Mouse (Mus musculus): Measurements from ENCODE around the gene Kynu.

Gene Kynu

DNA sequence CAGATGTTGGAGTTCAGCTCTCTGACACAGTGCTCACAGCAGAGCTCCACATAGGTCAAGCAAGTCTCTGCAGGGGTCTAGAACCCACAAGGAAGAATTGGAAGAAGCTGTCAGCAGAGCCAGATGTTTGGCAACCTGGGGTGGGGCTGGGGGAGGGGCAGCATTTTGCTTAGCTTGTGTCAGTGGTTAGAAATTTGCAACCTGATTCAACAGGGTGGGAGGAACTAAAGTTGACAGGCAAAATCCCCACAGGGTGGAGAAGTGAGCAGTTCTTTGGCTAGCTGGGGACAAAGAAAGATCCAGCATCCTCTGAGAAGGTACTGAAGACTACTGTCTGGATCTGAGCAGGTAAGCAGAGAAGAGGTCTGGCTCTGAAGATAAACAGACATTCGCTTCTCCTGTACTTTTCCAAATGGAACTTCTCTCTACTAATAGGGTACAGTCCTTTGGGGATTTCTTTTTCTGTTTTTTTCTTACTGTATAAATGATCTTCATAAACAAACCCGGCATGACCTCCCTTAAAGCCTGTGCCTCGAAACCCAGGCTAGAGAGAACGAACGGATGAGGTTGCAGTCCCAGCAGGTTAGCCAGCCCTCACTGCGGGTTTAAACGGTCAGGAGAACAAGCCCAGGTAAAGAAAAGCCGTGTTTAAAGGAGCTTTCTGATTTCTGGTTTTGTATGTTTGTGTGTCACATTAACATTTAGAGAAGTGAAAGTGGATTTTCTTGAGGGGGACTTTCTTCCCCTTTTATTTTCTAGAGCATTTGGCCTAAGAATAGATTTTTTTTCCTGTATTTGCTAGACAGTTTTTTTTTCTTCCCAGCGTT, at the start of gene Kynu:
Gene Kynu, plus strand, starts transcription at position 268 of the 827 bp plus-strand sequence.
- DNase-seq: peak in 1 of 2 experiments; percentile 15

DNA sequence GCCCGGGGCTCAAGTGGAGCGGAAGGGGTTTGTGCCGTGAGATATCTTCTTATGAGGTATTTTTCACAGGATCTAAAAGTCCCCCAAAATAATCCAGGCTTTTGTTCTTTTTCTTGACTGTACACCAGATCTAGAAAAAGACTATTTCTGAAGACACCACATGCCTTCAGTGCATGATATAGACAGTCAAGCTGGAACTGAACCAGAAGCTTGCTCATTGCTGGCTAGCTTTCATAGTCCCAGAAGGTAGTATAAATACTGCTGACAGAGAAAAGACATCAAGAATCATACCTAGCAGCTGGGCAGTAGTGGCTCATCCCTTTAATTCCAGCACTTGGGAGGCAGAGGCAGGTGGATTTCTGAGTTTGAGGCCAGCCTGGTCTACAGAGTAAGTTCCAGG, 48.9 kb upstream of the Kynu start:
- no peak for DNase-seq

DNA sequence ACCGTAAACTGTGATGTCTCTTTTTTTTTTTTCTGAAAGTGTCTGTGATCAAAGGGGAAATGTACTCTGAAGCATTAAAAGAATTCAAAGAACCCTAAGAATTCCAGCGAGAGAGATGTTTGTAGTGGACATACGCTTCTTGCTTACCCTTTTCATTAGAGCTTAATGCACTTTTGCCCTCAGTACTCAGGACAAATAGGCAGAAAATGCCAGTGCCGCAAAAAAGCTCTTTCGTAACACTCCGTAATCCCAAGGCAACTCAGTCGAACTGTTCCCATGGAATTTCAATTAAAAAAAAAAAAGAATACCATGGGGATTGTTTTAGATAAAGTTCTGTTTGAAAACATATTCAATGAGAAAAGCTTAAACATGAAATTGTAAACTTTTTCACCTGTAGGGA, 41.3 kb upstream of the Kynu start:
- DNase-seq: no peak

DNA sequence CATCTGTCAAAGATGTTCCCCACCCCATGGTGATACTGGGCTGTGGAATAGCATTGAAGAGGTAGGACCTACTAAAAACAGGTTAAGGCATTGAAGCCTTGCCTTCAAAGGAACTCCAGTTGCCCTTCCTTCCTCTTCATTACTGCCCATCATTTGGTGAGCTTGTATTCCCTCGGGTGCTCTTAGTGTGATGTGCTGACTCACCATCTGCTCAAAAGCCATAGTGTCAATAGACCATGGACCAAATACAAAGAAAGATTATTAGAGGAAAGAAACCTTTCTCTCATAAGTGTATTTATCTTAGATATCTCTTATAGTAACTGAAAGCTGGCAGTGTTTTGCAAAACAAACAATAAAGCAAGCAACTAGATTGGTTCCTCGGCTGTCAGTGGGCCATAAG, 20.7 kb upstream of the Kynu start:
- no peak for DNase-seq

DNA sequence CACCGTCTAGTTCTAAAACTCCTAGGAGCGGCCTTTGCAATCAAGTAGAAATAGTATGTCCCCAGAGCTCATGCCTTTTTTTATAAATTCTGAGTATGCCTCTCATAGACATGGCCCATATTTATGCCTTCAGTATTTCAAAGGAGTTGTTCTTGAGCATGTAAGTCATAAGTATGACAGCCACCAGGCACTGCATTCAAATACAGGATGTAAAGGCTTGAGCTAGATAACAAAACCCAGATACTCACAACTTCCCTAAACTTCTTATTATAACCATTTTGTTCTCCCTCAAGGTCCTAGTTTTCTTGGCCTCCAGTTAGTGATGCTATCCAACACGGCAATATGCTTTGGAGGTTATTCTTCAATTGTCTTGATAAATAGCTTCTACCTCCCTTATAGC, 12.5 kb upstream of the Kynu start:
- no peak for DNase-seq

DNA sequence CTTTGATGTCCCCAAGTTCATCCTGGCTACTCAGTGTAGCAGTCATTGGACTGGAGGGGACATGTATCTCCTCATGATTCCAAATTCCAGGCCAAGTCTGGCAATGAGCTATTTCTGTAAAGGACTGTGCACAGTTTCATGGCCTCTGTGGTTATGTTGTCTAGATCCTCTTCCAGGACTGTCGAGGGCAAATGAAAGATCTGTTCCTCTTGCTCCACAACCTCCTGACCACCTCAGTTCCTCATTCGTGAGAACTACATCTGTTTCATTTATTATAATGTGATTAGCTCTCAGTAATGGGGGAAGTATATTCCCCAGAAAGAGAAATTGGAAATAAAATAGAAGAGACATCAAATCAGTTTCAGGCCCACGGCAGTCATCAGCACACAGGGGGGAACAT, 9.5 kb upstream of the Kynu start:
- DNase-seq: no peak

DNA sequence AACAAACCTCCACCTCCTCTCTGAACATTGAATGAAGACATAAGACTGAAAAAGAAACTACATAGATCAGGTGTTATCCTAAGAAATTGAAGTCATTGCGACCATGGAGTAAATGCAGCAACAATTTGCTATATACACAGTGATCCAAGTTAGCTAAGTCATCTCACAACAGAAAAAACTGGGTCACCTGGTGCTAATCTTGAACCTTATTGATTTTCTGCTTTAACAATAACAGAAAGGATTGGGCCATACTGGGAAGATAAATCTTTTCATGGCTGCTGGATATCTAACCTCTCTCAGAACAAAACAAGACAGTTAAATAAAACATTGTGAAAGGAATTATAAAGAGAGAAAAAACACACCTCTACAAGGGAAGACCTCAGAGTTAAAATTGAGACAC, 8.7 kb upstream of the Kynu start:
- no peak for DNase-seq

DNA sequence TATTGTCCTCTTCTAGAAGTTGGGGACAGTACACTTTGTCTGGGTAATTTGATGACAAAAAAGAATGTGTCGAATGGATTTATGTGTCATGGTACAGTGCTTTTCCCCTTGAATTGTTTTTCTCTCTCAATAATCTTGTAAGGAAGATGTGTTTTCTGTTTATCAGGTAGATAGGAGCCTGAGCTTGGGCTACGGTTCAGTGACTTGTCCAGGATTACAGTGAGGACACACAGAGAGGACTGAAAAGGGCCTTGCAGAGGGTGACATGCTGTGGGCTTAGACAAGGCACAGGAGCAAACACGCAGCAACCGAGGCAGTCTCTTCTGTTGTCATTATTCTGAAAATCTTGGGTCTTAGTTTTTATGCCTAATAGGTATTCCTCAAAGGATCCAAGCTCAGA, 913 bp upstream of the Kynu start:
- no peak for DNase-seq

DNA sequence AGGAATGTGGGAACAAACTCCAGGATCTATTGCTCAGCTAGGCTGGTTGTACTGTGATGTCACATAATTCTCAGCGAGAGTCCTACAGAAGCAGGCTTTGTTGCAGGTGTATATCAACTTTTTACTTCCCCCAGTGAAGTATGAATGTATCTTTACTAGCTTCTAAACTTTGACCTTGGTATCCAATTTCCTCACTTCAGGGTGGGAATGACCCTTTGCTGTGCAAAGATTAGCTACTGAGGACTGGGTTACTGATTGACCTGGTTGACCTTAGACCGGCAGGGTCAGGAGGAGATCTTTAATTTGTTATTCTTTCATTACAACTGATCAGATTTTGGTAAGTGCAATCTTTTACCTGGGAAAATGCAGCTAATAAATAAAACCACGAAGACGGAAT, 758 bp downstream of the Kynu start:
- no peak for DNase-seq

DNA sequence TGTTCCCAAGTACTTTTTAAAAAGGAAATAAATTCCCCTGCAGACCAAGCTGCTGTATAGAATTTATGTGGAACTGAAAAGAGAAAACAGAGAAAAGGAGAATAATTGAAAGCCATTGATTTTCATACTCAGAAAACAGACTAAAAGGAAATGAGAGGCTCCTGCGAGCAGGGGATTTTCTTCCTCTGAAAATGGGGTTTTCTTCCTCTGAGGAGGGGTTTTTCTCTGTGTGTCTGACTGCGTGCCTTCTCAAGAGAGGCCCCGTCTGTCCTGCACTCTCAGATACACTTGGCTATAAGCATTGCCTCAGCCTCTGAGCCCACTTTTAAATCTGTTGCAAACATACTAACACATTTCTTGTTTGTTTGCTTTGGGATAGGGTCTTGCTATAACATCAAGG, 1.9 kb downstream of the Kynu start:
- DNase-seq: no peak

DNA sequence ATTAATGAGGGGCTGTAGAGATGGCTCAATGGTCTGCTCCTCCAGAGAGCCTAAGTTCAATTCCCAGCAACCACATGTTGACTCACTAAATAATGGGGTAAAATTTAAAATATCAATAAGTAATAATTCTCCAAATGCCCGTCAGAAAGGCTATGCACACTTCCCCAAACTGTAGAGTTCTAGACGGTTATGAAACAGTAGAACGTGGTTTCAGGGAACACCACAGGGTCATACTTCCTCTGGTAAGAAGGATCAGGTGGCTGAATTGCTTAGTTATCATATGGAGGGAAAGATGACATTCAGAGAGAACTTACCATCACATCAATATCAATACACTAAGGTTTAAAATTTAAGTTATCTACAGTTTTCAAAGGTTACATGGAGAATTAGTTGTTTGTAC, 6.1 kb downstream of the Kynu start:
- no peak for DNase-seq

DNA sequence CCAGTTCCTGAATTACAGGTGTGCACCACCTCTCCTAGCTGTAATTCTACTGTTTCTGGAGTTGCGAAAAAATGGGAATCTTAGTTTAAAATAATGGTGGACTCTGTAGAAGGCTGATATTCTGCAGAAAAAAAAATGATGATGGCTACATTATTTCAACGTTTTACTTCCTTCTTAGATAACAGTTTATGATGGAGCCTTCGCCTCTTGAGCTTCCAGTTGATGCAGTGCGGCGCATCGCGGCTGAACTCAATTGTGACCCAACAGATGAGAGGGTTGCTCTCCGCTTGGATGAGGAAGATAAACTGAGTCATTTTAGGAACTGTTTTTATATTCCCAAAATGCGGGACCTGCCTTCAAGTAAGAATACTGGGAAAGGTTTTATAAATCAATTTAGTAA, 7.7 kb downstream of the Kynu start:
- no peak for DNase-seq

DNA sequence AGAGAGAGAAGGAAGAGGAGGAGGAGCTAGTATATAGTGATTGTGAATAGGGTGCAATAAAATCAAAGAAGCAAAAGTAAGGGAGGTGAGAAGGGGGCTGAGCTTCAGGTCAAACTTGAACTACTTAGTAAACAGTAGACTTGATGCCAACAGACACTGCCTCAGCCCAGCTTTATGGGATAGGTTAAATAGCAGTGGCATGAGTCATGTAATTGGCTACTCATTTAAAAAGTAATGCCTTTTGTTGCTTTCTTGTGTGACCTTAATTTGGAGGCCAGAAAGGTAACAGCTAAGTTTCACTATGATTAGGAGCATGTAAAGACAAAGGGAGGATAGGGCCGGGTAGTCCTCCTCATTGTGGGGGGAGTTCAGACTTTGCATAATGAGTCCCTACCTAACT, 13.3 kb downstream of the Kynu start:
- no peak for DNase-seq

DNA sequence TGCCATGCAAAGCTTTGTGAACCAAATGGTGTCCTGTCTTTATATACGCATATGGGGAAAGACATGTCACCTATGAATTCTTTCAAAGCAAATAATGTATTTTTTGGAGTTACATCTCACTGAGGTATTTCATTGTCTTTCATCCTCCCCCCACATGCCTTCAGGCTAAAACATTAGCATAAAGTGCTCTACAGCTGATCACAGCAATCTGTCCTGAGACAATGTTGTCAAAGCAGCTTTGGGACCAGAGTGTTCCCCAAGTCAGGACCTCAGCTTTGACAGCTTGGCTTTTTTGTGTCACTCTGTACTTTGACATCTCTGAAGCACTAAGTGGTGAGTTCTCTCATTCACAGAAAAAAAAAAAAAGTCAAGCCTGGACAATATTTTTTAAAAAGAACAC, 18.4 kb downstream of the Kynu start:
- no peak for DNase-seq

DNA sequence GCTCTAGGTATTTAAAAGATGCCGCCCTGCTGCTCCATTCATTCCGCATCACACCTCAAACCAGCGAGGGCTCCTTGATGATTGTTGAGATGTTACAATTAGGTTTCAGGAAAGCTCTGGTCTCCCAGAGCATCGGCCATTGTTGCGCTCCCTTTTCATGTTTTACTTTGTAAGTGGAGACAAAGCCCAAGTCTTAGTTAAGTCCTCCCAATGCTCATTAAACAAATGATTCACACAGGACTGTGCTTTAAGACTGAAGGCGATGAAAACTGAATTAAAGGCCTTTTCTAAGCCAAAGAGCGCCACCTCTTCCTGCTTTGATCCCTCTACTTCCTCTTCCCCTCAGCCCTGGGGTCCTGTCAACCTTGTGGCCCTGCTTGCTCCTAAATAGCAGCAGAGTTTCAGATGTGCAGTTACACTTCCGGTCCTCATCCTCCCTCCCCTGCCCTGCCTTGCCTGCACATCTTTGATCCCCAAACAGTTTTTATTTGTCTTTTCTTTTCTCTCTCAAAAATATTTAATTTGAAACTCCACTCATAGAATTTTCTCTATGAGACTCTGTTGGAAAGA, 28.2 kb downstream of the Kynu start:
- DNase-seq: no peak

DNA sequence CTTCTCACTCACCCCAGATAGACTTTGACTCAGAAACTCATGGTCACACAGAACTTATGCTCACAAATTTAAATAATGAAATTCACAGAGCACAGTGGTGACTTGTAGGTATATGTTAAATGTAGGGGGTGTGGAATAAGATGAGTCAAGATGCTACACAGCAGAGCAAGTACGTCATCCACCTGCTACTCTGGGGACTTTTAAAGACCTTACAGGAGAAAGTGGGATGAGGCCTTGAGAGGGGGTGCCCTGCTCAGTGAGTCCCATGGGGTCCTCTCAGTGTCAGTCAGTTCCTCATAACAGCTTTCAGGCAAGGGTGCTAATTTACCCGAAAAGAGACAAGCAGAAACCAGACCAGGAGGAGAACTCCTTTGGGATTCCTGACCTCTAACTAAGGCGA, 30.4 kb downstream of the Kynu start:
- DNase-seq: no peak

DNA sequence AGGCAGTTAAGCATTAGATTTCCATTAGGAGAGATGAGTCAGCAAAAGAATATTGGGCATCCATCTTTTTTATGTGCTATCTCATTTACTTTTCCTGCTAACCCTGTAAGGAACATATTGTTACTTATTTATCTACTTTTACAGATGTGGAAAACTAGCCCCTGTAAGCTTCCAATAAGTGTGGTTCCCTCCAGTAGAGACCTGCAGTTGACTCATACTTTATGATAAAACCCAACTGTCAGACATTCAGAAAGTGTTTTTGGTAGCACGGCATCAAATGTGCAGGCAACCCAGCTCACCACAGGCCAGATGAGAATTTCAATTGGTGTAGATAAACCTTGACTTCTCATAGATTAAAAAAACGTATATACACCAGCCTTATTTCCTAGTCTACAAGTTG, 32.7 kb downstream of the Kynu start:
- DNase-seq: no peak

DNA sequence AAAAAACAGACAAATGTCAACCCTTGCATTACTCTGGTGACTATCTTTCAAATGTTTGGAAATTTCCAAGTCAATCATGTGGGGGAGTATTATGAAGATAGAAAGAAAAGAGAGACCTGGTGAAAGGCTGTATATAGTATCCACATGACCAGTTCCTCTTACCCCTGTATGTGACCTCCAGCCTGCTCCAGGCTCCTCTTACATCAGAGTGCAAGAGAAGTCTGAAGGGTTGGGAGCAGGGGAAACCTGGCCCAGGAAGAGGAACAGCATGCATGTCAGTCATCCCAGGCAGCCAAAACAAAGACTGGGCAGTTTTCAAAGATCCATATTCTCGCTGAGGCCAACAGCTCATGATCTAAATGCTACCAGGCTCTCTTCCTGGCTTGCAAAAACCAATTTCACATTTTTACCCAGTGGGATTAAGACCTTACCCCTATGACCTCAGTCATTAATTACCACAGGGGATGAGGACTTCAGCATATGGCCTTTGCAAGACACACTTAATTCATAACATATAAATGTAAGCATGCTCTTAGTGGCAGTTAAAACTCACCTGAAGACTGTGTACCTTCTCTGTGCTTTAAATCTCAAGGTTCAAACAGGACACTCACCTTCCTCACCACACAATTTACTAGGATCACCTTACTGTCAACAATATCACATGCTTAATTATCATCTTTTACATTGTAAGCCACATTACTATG, 37.0 kb downstream of the Kynu start:
- DNase-seq: peak in 1 of 2 experiments; percentile 3

DNA sequence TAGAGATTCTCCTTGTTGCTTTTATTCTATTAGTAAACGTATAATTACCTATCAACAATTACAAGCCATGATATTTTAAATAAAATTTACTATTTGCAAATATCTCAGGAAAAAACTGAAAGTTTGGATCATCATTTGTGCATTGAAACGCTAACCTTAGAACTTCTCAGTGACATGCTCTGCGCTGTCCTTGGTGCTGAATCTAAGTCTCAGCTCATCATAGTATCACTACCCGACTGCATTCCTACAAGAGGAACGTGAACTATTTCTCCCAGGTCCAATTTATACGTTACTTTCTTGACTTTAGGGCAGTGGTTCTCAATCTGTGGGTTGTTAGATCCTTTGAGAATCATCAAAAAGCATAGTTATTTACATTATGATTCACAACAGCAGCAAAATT, 58.4 kb downstream of the Kynu start:
- DNase-seq: peak in 1 of 2 experiments; percentile 10

DNA sequence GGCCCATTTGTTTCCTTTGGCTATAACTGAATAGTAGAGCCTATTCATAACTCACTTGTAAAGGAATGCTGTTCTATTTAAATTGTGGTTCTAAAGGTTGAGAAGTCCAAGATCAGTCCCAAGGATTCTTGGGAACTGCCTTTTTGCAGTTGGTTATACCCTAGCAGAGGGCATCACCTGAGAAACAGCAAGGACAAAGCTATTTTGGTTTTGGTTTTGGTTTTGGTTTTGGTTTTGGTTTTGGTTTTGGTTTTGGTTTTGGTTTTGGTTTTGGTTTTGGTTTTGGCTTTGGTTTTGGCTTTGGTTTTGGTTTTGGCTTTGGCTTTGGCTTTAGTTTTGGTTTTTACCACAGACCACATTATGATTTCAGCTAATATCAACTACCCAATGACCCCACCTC, 66.0 kb downstream of the Kynu start:
- DNase-seq: no peak

DNA sequence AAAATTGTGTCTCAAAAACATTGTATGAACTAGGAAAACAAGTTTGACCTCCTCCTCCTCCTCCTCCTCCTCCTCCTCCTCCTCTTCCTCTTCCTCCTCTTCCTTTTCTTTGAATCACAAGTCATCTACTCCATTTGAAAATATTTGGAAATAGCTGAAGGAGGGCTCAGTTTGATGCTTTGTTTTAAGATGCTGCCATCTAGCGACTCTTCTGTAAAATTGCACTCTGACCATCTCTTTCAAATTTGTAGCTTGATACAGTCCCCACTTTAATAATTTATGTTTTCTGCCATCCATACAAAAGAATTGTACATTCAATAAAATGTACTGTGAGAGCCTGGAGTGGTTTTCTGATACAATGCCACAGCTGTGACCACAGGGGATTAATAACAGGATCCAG, 67.7 kb downstream of the Kynu start:
- DNase-seq: no peak

DNA sequence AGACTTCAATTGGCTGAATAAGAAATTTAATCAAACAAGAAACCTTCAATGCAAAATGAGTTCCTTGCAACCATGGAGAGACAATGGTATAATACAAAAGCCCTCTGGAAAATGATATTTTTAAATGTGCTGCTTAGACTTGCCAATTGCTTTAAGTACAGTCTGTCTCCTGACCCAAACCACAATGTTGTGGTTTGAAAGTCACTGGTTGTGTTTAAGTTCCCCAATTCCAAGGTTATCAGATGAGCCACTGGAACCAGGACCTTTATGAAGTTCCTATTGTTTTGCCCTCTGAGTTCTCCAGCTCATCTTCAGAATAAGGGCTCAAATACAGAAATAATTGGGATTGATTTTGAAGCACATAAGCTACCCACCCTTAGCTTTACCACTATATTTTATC, 76.7 kb downstream of the Kynu start:
- no peak for DNase-seq

DNA sequence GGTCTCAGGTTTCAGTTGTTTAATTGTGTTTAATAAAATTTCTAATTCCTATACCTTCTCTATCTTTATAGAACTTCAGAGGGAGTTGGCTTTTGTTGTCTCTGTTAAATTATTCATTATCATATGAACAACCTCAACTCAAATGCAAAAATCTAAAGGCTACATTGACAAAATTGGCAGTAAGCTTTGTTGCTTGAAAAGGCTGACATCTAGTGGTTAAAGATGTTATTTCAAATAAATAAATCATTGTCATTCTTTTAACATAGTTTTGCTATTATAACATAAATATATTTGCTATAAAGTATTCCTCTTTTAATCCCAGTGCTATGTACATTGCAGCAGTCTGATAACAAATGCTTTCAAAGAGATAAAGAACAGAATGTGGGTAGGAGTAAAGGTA, 81.4 kb downstream of the Kynu start:
- no peak for DNase-seq

DNA sequence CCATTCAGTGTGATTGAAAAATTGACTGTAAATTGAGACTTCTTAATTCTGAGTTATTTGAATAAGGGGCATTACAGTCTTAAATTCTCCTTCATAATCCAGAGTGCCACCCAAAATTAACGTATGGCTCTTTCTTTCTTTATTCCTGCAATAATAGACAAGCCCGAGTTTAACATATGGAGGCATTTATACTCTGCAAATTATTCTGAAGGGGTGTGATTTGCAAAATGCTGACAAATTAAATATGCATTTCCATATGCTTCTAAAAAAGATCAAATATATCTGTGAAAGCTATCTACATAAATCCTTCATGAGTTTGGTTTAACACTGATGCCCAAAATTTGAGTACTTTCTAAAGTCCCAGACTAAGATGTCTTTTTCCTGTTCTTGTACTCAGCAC, 91.8 kb downstream of the Kynu start:
- no peak for DNase-seq

Data from lung, postnatal 4 days (tissue).